Mouse (Mus musculus): ENCODE results near the gene Ctnnd2. TPM values are rescaled to one million over a fixed set of nuclear protein-coding genes. Genes with fewer than 3 reads are reported as not detected.

Ctnnd2 gene
- total and polyA plus RNA-seq, 3 experiments, result 0.16 TPM; not detected in 2

DNA sequence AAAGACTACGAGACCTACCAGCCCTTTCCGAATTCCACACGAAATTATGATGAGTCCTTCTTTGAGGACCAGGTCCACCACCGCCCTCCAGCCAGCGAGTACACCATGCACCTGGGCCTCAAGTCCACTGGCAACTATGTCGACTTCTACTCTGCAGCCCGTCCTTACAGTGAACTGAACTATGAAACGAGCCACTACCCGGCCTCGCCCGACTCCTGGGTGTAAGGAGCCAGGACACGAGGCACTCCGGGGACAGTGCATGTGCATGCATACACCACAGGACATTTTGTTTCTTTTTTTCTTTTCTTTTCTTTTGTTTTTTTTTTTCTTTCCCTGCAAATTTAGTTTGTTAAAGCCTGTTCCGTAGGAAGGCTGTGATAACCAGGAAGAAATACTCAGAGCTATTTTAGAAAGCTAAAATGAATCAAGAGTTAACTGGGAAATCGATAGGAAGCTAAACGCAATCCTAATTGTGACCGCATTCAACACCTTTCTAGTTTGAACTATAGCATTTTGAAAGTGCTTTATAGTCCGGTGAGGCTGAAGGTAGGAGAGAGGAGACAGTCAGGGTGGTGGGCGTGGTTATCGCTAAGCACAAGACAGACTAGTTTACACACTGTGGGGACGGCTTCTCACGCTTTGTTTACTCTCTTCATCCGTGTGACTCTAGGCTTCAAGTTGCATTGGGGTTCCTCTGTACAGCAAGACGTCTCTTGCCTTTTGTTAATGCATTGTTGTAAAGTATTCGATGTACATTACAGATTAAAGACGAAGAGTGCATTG lies 855.2 kb downstream of the Ctnnd2 start:
- DNase-seq (ENCODE audit: low spot score), result no peak
- no peaks in the 10 kb centered on the region for H3K36me3 ChIP-seq (replicated peaks)
- no peaks in the 10 kb centered on the region for H3K27me3 ChIP-seq (ENCODE audit: insufficient read depth, low read length)
- no peak for ATAC-seq (ENCODE audit: extremely low read depth, insufficient number of reproducible peaks, low FRiP score, poor library complexity, severe bottlenecking)
- no peak for TF ChIP-seq TAL1 (conservative IDR thresholded peaks at IDR 0.05; ENCODE audit: low read depth, low read length)
- no peak for TF ChIP-seq POLR2AphosphoS5 (IDR thresholded peaks at IDR 0.05; ENCODE audit: insufficient replicate concordance, low read depth, low read length)
- no peak for TF ChIP-seq GATA2 (IDR thresholded peaks at IDR 0.05; ENCODE audit: borderline replicate concordance, low read depth, low read length)
- TF ChIP-seq GATA1 (IDR thresholded peaks at IDR 0.05; ENCODE audit: borderline replicate concordance, low read length), result no peak
- no peak for TF ChIP-seq CTCF (IDR thresholded peaks at IDR 0.05; ENCODE audit: low read depth, low read length)
- H3K9me3 ChIP-seq (replicated peaks), result 0 out of 2 replicates have a peak, but pooled peaks cover 3% of the 10 kb centered on the region
- no peak overlapping the region for H3K4me3 ChIP-seq (ENCODE audit: low read depth, low read length)
- H3K4me1 ChIP-seq (ENCODE audit: insufficient read depth, low read depth, low read length), result no peaks in the 10 kb centered on the region

DNA sequence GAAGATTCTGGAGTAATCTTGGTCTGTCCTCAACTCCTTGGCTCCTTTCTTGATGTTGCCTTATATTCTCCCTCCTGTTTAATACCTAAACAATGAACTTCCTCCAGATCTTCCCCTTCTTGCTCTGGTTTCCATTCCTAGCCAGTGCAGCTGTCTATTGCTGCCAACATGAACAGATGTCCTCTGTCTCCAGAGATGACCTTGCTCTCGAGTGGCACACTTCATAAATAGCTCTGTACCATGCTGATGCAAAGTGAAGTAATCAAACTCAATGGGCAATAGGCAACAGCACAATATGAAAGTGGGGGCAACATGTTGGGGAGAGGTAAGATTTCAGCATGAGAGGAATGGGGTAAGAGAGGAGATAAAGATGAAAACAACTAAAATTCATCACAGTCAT lies 872.6 kb downstream of the Ctnnd2 start:
- TF ChIP-seq POLR2AphosphoS5 (IDR thresholded peaks at IDR 0.05; ENCODE audit: insufficient replicate concordance, low read depth, low read length), result no peak
- no peak for TF ChIP-seq GATA2 (IDR thresholded peaks at IDR 0.05; ENCODE audit: borderline replicate concordance, low read depth, low read length)
- no peak for TF ChIP-seq GATA1 (IDR thresholded peaks at IDR 0.05; ENCODE audit: borderline replicate concordance, low read length)
- no peak for TF ChIP-seq CTCF (IDR thresholded peaks at IDR 0.05; ENCODE audit: low read depth, low read length)
- no peak for TF ChIP-seq TAL1 (conservative IDR thresholded peaks at IDR 0.05; ENCODE audit: low read depth, low read length)
- Histone ChIP-seq H3K4me3 (ENCODE audit: low read depth, low read length) (no peak overlapping the region), H3K4me1 (ENCODE audit: insufficient read depth, low read depth, low read length) (no peaks in the 10 kb centered on the region), H3K27me3 (ENCODE audit: insufficient read depth, low read length) (no peaks in the 10 kb centered on the region), H3K9me3 (replicated peaks) (no peaks in the 10 kb centered on the region), H3K36me3 (replicated peaks) (no peaks in the 10 kb centered on the region)
- ATAC-seq (ENCODE audit: extremely low read depth, insufficient number of reproducible peaks, low FRiP score, poor library complexity, severe bottlenecking) (no peak), DNase-seq (ENCODE audit: low spot score) (no peak)

DNA sequence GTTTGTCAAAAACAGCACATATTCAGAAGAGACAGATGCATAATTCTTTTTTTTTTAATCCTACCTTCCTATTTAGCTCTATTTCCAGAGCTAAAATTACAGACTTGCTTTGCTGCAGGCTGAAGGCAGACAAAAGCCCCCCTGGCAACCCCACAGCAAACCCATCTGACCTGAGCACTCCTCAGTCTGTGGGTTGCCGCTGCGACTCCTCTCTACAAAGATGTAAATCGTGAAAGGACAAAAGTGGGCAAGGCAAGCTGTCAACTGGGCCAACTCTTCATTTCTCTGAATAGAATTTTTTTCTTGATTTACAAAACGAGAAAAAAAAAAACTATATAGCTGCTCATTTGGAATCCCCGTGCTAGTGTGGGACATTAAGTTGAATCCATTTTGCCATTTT lies 879.1 kb downstream of the Ctnnd2 start:
- H3K4me3 ChIP-seq (ENCODE audit: low read depth, low read length), result no peak overlapping the region
- TF ChIP-seq TAL1 (conservative IDR thresholded peaks at IDR 0.05; ENCODE audit: low read depth, low read length), result no peak
- TF ChIP-seq GATA2 (IDR thresholded peaks at IDR 0.05; ENCODE audit: borderline replicate concordance, low read depth, low read length), result no peak
- TF ChIP-seq CTCF (IDR thresholded peaks at IDR 0.05; ENCODE audit: low read depth, low read length), result no peak
- TF ChIP-seq POLR2AphosphoS5 (IDR thresholded peaks at IDR 0.05; ENCODE audit: insufficient replicate concordance, low read depth, low read length), result no peak
- no peak for TF ChIP-seq GATA1 (IDR thresholded peaks at IDR 0.05; ENCODE audit: borderline replicate concordance, low read length)
- no peaks in the 10 kb centered on the region for H3K36me3 ChIP-seq (replicated peaks)
- DNase-seq (ENCODE audit: low spot score), result no peak
- H3K27me3 ChIP-seq (ENCODE audit: insufficient read depth, low read length), result no peaks in the 10 kb centered on the region
- H3K9me3 ChIP-seq (replicated peaks), result no peaks in the 10 kb centered on the region
- H3K4me1 ChIP-seq (ENCODE audit: insufficient read depth, low read depth, low read length), result no peaks in the 10 kb centered on the region
- ATAC-seq (ENCODE audit: extremely low read depth, insufficient number of reproducible peaks, low FRiP score, poor library complexity, severe bottlenecking), result no peak

DNA sequence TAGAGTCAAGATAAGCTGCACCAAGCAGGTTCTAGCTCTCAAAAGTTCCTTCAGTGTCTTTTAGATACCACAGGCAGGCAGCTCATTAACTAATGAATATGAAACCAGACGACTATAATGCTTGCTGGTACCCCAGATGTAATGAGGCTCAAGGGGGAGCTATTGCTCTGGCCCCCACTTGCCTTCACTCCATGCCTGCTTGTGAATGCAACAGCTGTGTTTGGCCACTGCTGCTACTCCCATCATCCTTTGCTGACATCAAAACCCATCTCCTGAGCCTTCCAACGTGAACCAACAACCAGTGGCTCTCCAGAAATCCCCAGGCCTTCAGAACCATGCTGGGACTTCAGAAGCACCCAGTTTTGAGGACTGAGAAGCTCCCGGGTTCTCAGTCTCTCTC lies 883.8 kb downstream of the Ctnnd2 start:
- Histone ChIP-seq H3K36me3 (replicated peaks) (no peaks in the 10 kb centered on the region), H3K4me3 (ENCODE audit: low read depth, low read length) (no peak overlapping the region), H3K9me3 (replicated peaks) (no peaks in the 10 kb centered on the region), H3K27me3 (ENCODE audit: insufficient read depth, low read length) (no peaks in the 10 kb centered on the region), H3K4me1 (ENCODE audit: insufficient read depth, low read depth, low read length) (no peaks in the 10 kb centered on the region)
- ATAC-seq (ENCODE audit: extremely low read depth, insufficient number of reproducible peaks, low FRiP score, poor library complexity, severe bottlenecking) (no peak), DNase-seq (ENCODE audit: low spot score) (no peak)
- TF ChIP-seq CTCF (IDR thresholded peaks at IDR 0.05; ENCODE audit: low read depth, low read length) (no peak), POLR2AphosphoS5 (IDR thresholded peaks at IDR 0.05; ENCODE audit: insufficient replicate concordance, low read depth, low read length) (no peak), TAL1 (conservative IDR thresholded peaks at IDR 0.05; ENCODE audit: low read depth, low read length) (no peak), GATA1 (IDR thresholded peaks at IDR 0.05; ENCODE audit: borderline replicate concordance, low read length) (no peak), GATA2 (IDR thresholded peaks at IDR 0.05; ENCODE audit: borderline replicate concordance, low read depth, low read length) (no peak)

DNA sequence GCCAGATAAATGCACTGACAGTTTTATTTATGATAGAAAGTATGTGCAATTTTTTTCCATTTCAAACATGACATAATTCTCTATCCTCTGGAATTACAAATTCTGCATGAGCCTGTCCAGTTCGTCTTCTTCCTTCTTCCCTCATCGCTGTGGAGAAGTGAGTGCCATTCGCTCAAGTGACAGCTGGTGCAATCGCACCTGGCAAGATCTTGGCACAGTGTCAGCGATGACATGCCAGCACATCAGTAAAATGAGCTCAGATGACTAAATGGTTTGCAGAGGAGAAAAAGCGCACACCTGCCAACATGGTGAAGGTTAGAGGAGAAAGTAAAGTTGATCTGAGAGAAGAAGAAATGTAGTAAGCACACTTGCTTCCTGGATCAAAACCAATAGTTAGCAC lies 885.9 kb downstream of the Ctnnd2 start:
- no peaks in the 10 kb centered on the region for H3K4me1 ChIP-seq (ENCODE audit: insufficient read depth, low read depth, low read length)
- no peaks in the 10 kb centered on the region for H3K27me3 ChIP-seq (ENCODE audit: insufficient read depth, low read length)
- DNase-seq (ENCODE audit: low spot score), result no peak
- no peak for ATAC-seq (ENCODE audit: extremely low read depth, insufficient number of reproducible peaks, low FRiP score, poor library complexity, severe bottlenecking)
- TF ChIP-seq GATA2 (IDR thresholded peaks at IDR 0.05; ENCODE audit: borderline replicate concordance, low read depth, low read length) (no peak), GATA1 (IDR thresholded peaks at IDR 0.05; ENCODE audit: borderline replicate concordance, low read length) (no peak), POLR2AphosphoS5 (IDR thresholded peaks at IDR 0.05; ENCODE audit: insufficient replicate concordance, low read depth, low read length) (no peak), TAL1 (conservative IDR thresholded peaks at IDR 0.05; ENCODE audit: low read depth, low read length) (no peak), CTCF (IDR thresholded peaks at IDR 0.05; ENCODE audit: low read depth, low read length) (no peak)
- H3K9me3 ChIP-seq (replicated peaks), result no peaks in the 10 kb centered on the region
- H3K4me3 ChIP-seq (ENCODE audit: low read depth, low read length), result no peak overlapping the region
- no peaks in the 10 kb centered on the region for H3K36me3 ChIP-seq (replicated peaks)

DNA sequence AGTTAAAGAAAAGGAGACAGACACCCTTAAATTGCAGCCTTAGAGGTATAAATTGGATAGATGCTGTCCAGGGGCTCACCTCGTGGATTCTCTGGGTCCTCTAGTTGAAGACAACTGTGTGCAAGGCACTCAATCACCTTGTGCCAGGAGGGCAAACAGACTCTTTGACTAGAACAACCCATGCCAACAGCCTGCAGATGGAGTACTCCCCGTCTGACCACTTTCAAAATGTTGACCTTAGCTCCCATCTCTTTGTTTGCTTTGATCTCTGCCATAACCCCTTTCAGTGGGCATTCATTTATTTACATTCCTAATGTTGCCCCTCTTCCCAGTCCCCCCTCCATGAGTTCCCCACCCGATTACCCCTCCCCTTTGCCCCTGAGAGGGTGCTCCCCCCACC lies 891.3 kb downstream of the Ctnnd2 start:
- Histone ChIP-seq H3K27me3 (ENCODE audit: insufficient read depth, low read length) (no peaks in the 10 kb centered on the region), H3K4me1 (ENCODE audit: insufficient read depth, low read depth, low read length) (no peaks in the 10 kb centered on the region), H3K4me3 (ENCODE audit: low read depth, low read length) (no peak overlapping the region), H3K36me3 (replicated peaks) (no peaks in the 10 kb centered on the region), H3K9me3 (replicated peaks) (no peaks in the 10 kb centered on the region)
- TF ChIP-seq POLR2AphosphoS5 (IDR thresholded peaks at IDR 0.05; ENCODE audit: insufficient replicate concordance, low read depth, low read length) (no peak), GATA1 (IDR thresholded peaks at IDR 0.05; ENCODE audit: borderline replicate concordance, low read length) (no peak), TAL1 (conservative IDR thresholded peaks at IDR 0.05; ENCODE audit: low read depth, low read length) (no peak), CTCF (IDR thresholded peaks at IDR 0.05; ENCODE audit: low read depth, low read length) (no peak), GATA2 (IDR thresholded peaks at IDR 0.05; ENCODE audit: borderline replicate concordance, low read depth, low read length) (no peak)
- ATAC-seq (ENCODE audit: extremely low read depth, insufficient number of reproducible peaks, low FRiP score, poor library complexity, severe bottlenecking), result no peak
- no peak for DNase-seq (ENCODE audit: low spot score)
